Mouse (Mus musculus): ENCODE results near the gene Grm8.

DNA sequence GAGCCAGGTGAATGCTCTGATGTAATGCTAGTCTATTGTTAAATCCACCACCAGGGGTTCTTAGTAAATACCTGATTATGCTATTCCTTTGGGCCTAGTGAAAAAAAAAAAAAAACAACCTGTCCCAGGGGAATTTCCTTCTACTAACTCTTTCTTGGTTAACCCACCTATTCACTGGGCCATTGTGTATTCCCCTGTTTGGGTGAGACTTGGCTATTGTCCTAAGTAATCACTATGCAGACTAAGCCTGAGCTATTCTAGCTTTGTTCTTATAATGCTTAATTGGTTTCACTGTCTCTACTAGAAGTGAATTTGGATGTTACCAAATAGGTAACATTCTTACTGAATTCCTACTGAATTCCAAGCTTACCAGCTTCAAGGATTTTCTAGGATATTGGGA, 872.4 kb downstream of the Grm8 start:
- no peak for TF ChIP-seq POLR2AphosphoS5 (IDR thresholded peaks at IDR 0.05; ENCODE audit: borderline replicate concordance, low read depth, low read length)
- no peak for TF ChIP-seq ZNF384 (IDR thresholded peaks at IDR 0.05; ENCODE audit: low read depth, low read length)
- TF ChIP-seq ZKSCAN1 (IDR thresholded peaks at IDR 0.05; ENCODE audit: low read depth, low read length), result no peak
- no peak for TF ChIP-seq TCF12 (IDR thresholded peaks at IDR 0.05; ENCODE audit: low read depth, low read length)
- no peak for TF ChIP-seq ZMIZ1 (IDR thresholded peaks at IDR 0.05; ENCODE audit: low read depth, low read length)

All from MEL (cell line).